Mouse (Mus musculus) cerebellum, postnatal 36 days (tissue): ENCODE results near the gene Polr2b.

Experiments used
- DNase-seq, 2 experiments: peaks; one replicate each; pipeline ENCODE4 v3.0.0; 2021 to 2022; ENCODE audit warnings: mixed read lengths in 2 of 2

The Polr2b gene

DNA sequence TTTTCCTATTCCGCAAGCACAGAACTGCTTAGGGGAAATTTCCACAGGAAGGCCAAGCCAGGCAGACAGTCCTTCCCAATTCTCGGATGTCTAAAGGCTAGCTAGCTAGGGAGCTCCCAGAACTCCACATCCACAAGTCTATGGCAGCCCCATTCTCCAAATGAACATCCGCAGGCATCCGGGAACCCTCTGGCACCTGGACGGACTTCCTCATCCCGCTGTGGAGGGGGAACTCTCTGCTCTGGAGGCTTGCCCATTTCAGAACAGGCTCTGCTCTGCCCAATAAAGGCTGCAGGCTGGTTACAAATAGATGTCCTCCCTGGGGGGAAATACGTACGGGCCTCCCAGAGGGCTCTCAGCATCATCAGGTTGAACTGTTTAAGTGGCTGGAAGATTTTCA is 56.4 kb downstream of the Polr2b start:
- no peak for DNase-seq

- no peak for DNase-seq
Observed at GRCm38 (mm10) chr5:77367145-77367544, 57.2 kb downstream of the Polr2b start.

DNA sequence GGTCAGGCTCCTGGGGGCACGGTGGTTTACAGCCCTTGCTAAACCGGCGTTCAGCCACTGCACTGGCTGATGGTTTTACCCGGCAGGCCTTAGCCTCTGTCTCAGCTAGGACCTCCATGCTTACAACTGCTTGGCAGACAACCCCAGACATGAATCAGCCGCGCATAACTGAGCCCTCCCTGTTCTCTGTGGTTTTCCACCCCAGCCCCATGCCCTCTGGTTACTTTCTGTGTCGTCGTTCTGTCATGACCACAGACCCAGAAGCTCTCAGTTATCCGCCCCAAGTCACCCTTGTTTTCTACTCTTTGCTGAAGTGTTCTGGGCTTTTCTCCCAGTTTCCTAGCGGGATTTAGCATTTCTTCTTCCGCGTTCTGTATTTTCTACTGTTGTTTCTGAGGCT is 57.7 kb downstream of the Polr2b start:
- no peak for DNase-seq

DNA sequence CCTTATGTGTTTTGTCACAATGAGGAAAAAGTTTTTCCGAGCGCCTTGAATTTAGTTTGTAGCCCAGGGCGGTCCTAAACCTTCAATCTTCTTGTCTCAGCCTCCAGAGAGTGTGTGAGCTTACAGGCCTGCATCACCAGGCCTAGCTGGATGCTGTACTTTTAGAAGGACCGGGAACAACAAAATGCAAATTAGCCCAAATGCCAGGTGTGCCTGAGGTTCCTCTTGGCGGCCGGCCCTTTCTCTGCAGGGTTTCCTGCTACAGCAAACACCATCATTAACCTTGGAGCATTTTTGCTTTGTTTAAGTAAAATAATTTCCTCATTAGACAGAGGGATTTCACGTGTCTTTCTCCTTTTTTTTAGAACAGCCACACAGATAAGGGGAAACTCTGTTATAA is 58.2 kb downstream of the Polr2b start:
- no peak for DNase-seq

GRCm38 (mm10) chr5:77369394-77369793 is 59.4 kb downstream of the Polr2b start:
- DNase-seq: no peak

DNA sequence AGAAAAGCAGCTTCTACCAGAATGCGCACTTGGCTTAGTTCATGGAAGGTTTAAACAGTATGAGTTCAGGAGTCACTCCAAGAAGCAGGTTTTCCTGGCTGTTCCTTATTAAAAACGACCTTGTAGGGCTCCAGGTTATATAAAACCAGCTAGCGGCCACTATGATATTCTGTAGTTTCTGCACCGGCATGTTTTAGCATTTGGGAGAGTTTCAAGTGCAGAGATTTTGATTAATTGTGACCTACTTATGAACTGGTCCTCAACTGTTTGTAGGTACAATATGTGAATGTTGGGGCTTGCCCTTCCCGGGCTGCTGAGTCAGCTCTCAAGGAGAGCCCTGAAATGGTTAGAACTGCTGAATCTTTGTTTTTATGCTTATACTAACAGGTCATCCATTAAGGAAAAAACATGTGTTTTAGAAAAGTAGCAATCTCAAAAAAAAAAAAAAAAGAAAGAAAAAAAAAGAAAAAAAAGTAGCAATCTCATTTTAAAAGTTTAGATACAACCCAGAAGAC is 60.5 kb downstream of the Polr2b start:
- DNase-seq: no peak

- DNase-seq: no peak
Observed at GRCm38 (mm10) chr5:77372242-77372641, 62.3 kb downstream of the Polr2b start.

DNA sequence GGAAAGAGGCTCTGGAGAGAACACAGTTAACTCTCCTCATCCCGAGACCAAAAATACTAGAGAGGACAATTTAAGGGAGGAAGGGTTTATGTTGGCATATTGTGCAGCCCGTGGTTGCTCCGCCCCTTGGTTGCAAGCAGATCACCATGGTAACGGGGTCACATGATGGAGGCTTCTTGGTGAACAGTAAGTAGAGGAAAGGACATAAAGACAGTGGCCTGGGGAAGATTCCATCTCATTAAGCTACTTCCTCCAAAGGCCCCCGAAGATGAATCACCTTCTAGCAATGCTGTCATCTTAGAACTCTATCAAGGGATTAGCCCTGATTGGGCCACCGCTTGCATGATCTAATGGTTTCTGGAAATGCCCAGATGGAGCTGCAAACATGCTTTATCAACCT is 62.8 kb downstream of the Polr2b start:
- no peak for DNase-seq

GRCm38 (mm10) chr5:77374945-77375344 is 65.0 kb downstream of the Polr2b start:
- DNase-seq: no peak

DNA sequence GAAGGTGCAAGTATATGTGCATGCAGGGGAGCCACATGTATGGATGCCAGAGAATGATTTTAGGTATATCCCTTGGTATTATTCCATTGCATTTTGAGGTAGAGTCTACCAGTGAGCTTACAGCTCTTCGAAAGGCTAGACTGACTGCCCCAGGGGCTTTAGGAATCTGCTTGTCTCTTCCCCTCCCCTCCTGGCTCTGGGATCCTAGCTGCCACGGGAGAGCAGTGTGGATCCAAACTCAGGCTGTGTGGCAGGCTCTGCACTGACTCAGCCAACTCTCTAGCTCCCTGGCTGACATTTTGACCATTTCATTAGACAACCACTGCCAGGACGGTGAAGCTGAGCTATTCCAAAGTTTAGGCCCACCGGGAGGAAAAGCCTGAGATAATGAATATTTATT is 65.6 kb downstream of the Polr2b start:
- no peak for DNase-seq

DNA sequence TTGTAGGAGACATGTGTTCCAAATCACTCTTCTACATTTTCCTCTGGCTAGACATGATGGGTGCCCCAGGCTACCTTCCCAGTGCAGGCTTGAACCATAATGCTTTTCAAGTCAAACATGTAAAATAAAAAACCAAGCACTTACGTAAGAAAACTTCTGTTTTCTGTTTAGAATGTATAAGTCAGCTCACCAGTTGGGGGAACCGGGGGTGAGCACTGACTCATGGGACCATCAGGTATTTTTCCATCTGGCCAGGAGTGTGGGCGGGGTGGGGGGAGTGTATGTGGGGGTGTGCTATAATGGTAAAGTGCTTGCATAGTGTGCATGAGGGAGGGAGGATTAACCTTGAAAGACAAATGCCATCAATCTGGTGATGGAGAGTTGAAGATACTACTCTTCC is 68.1 kb downstream of the Polr2b start:
- DNase-seq: no peak

- no peak for DNase-seq
Observed at GRCm38 (mm10) chr5:77379434-77380135, 69.6 kb downstream of the Polr2b start.

- DNase-seq: no peak
Observed at GRCm38 (mm10) chr5:77380321-77380901, 70.5 kb downstream of the Polr2b start.

- DNase-seq: no peak
Observed at GRCm38 (mm10) chr5:77381283-77381682, 71.3 kb downstream of the Polr2b start.

GRCm38 (mm10) chr5:77381686-77382085 is 71.7 kb downstream of the Polr2b start:
- DNase-seq: no peak

GRCm38 (mm10) chr5:77383799-77384554 is 74.0 kb downstream of the Polr2b start:
- no peak for DNase-seq

DNA sequence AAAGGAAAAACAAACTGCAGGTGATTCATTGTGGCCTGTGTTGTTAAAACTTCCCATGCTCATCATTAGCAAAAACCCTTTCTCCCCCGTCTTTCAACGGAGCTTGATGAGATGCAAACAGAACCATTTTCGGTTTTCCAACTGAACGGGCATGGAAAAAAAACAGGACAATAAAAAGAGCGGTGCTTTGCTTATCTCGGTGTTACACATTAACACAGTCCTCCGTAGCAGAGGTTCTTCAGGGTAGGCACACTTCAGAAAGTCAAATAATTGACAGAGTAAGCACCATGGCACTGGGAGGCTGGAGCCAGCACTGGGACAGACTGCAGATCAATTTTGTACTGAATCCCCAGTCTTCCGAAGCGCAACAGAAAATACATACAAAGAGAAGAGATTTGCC is 74.8 kb downstream of the Polr2b start:
- DNase-seq: no peak

DNA sequence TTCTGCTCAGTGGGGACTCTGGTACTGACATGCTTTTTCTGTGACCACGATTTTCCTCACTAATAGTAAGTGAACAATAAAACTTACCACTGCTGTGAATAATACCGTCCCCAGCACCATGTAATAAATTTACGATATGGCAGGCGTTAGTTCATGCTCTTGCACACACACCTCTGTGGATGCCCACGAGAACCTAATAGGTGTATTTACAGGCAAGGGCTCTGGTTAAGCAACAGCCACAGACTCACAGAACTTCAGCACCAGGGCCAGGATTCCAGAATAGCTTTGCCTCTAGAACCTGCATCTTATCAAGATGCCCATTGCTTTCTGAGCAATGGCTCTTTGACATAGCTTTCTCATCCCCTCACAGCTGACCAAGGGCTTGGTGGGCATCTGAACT is 75.3 kb downstream of the Polr2b start:
- no peak for DNase-seq

GRCm38 (mm10) chr5:77385900-77386595 is 76.1 kb downstream of the Polr2b start:
- DNase-seq: no peak

DNA sequence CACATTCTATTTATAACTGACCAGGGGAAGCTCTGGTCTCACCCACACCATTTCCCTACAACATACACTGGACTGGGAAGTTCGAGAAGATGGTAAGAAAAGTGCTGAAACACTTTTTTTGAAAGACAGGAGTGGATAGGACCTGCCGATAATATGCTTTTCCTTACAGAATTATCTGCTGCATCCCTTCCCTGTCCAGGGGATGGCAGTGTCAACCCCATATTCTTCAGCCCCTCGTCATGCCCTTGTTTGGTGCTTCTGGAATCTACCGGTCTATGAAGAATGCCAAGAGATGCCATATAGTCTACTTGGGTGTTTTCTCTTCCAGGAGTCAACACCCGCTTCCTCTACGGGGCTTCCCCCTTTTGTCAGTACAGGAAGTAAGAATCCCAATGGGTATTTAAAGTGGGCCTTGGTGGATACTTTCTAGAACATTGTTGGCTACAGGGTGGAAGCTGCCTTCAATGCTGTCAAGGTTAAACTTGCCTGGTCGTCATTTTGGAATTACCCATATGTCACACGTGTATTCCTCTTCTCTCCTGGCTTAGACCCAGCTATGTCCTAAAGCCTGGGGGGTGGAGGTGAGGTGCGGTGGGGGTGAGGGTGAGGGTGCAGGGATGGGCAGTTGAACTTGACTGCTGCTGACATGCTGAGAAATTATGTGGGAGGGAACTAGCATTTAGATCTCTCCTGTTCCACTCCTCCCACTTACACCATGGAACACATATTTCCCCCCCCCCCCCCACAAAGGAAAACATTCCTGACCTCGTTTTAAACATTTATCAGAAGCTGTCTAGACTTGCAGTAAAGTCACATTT is 76.9 kb downstream of the Polr2b start:
- no peak for DNase-seq

DNA sequence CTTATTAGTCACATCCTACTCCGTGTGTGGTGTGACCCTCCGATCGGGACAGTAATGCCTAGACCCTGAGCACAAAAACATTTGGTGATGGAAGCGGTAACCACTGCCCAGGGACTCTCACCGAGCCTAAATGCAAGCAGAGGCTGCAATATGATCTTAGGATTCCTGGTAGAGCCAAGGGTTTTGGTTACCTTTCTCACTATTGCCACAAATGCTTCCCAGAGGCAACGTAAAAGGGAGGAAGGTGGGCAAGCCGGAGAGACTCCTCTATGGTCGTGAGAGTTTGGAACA is 77.4 kb downstream of the Polr2b start:
- no peak for DNase-seq

DNA sequence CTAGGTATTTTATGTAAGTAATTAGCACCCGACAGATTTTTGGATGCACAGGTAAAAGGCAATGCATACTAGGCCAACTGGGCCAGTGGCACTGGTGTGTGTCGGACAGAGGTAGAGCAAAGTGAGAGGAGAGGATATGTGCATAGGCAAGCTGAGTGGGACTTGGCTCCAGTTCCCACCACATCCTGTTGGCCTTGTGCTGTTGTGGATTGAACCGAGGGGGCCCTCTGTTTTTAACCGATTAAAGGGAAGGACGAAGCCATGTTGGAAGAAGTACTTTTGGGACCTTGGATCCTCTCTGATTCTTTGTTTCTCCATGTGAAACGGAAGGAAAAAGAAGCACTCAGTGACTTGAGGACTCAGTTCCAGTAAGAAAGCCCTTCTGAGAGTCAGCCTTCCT is 78.4 kb downstream of the Polr2b start:
- no peak for DNase-seq

GRCm38 (mm10) chr5:77390272-77390671 is 80.3 kb downstream of the Polr2b start:
- DNase-seq: no peak
